Mouse (Mus musculus) heart, adult 2 months (tissue): ENCODE data around the gene Ccdc34. TPM values are rescaled to one million over a fixed set of nuclear protein-coding genes. Genes with fewer than 3 reads are reported as not detected.

Experiments
- DNase-seq, 2 experiments: peaks; one replicate each; pipeline ENCODE4 v3.0.0; 2021
- H3K27ac ChIP-seq: fragments of 200-600 bp; 2 replicates; pipeline ENCODE4 v1.8.1; 2022
- H3K27me3 ChIP-seq: fragments of 200-500 bp; 2 replicates; pipeline ENCODE4 v1.6.1; 2012; ENCODE audit warnings: mild to moderate bottlenecking, low read length, inconsistent platforms, mixed read lengths; ENCODE audit not compliant: control insufficient read depth, insufficient read depth
- H3K36me3 ChIP-seq: fragments of 200-500 bp; 2 replicates; pipeline ENCODE4 v1.6.1; 2012; ENCODE audit warnings: low read length, inconsistent platforms; ENCODE audit not compliant: control insufficient read depth, insufficient read depth
- H3K4me1 ChIP-seq: fragments of 200-500 bp; 2 replicates; pipeline ENCODE4 v1.6.1; 2011; ENCODE audit warnings: low read length; ENCODE audit not compliant: control insufficient read depth, insufficient read depth
- H3K4me3 ChIP-seq: fragments of 200-600 bp; 2 replicates; pipeline ENCODE4 v1.8.1; 2022
- H3K79me2 ChIP-seq: fragments of 200-500 bp; replicated peaks from 2 replicates; pipeline ENCODE4 v1.6.1; 2012; ENCODE audit warnings: mild to moderate bottlenecking, inconsistent platforms, low read length, moderate library complexity, mixed read lengths; ENCODE audit not compliant: control insufficient read depth, insufficient read depth
- H3K9ac ChIP-seq: fragments of 200-500 bp; 2 replicates; pipeline ENCODE4 v1.6.1; 2012; ENCODE audit warnings: low read depth, mild to moderate bottlenecking, control low read depth, inconsistent platforms, low read length, mixed read lengths
- CTCF ChIP-seq: fragments of 200-600 bp; IDR thresholded peaks from 2 replicates; pipeline ENCODE4 v1.8.1; 2022; ENCODE audit warnings: antibody characterized with exemption, mild to moderate bottlenecking, moderate library complexity
- EP300 ChIP-seq: fragments of 200-500 bp; IDR thresholded peaks from 2 replicates; pipeline ENCODE4 v1.6.1; 2011; ENCODE audit warnings: low read depth, low read length, control low read depth; ENCODE audit not compliant: insufficient read depth
- POLR2A ChIP-seq: fragments of 200-500 bp; IDR thresholded peaks from 2 replicates; pipeline ENCODE4 v1.6.1; 2011; ENCODE audit warnings: mild to moderate bottlenecking, low read depth, low read length, control low read depth; ENCODE audit not compliant: insufficient read depth
- WGBS: fragments of 180-500 bp; shearing (Covaris S2); methylation state at CpG from one replicate; pipeline ENCODE4 v1.1.7; 2018; 5-methylcytosine and 5-hydroxymethylcytosine counted together
- intact Hi-C: fragments of 180-260 bp; cut with DNase I; formaldehyde crosslinking; loops from one replicate; pipeline ENCODE4 v1.15.1; 2025
- polyA plus RNA-seq: library from polyadenylated mRNA; depleted of rRNA; stranded (reverse); fragments of >200 nt; gene quantifications from 2 replicates; pipeline ENCODE4 v1.2.3, GENCODE M21; 2012
- total RNA-seq, 2 experiments: library from RNA; stranded (reverse); gene quantifications; 2 replicates each; pipeline ENCODE4 v1.2.3; 2021

The Ccdc34 gene
- total and polyA plus RNA-seq, 3 experiments: 1.8 to 4.6 (median 4.1) TPM

- TF ChIP-seq CTCF: no peak
- TF ChIP-seq POLR2A: no peak
- Histone ChIP-seq H3K4me1 (no peaks in the 10 kb centered on the region), H3K27ac (no peak overlapping the region), H3K9ac (no peak overlapping the region), H3K79me2 (no peaks in the 10 kb centered on the region), H3K4me3 (no peak overlapping the region), H3K36me3 (no peaks in the 10 kb centered on the region), H3K27me3 (no peaks in the 10 kb centered on the region)
- DNase-seq: no peak
- 76% methylated on average over 3 of the region's 3 CpGs for WGBS
- intact Hi-C loops: no loop called here
Observed at GRCm38 (mm10) chr2:110114133-110114532, 96.5 kb downstream of the Ccdc34 start.

- no peak for TF ChIP-seq CTCF
- TF ChIP-seq POLR2A: no peak
- no peak for TF ChIP-seq EP300
Observed at GRCm38 (mm10) chr2:110129396-110129795, 111.8 kb downstream of the Ccdc34 start.

GRCm38 (mm10) chr2:110131573-110131972 lies 114.0 kb downstream of the Ccdc34 start:
- no peaks in the 10 kb centered on the region for H3K79me2 ChIP-seq
- no peak overlapping the region for H3K27ac ChIP-seq
- H3K27me3 ChIP-seq: no peaks in the 10 kb centered on the region
- WGBS: 44% methylated on average over 2 of the region's 2 CpGs
- no peak overlapping the region for H3K9ac ChIP-seq
- no peak for DNase-seq
- H3K4me3 ChIP-seq: no peak overlapping the region
- intact Hi-C loops: no loop called here
- H3K4me1 ChIP-seq: no peaks in the 10 kb centered on the region
- TF ChIP-seq CTCF (no peak), POLR2A (no peak), EP300 (no peak)
- no peaks in the 10 kb centered on the region for H3K36me3 ChIP-seq

More at GRCm38 (mm10) chr2:110129396-110129795, 111.8 kb downstream of the Ccdc34 start:
- intact Hi-C loops: no loop called here
- WGBS: 69% methylated on average over 2 of the region's 2 CpGs
- Histone ChIP-seq H3K27ac (no peak overlapping the region), H3K9ac (no peak overlapping the region), H3K79me2 (no peaks in the 10 kb centered on the region), H3K27me3 (no peaks in the 10 kb centered on the region), H3K4me3 (no peak overlapping the region), H3K36me3 (no peaks in the 10 kb centered on the region), H3K4me1 (no peaks in the 10 kb centered on the region)
- no peak for DNase-seq

- Histone ChIP-seq H3K36me3 (no peaks in the 10 kb centered on the region), H3K4me1 (no peaks in the 10 kb centered on the region), H3K4me3 (no peak overlapping the region), H3K27me3 (no peaks in the 10 kb centered on the region), H3K27ac (no peak overlapping the region), H3K79me2 (no peaks in the 10 kb centered on the region), H3K9ac (no peak overlapping the region)
- no peak for DNase-seq
- TF ChIP-seq CTCF (no peak), EP300 (no peak), POLR2A (no peak)
- intact Hi-C loops: no loop called here
- WGBS: 70% methylated on average over 3 of the region's 3 CpGs
Observed at GRCm38 (mm10) chr2:110133356-110134115, 115.9 kb downstream of the Ccdc34 start.

- intact Hi-C loops: no loop called here
- 76% methylated on average over 2 of the region's 2 CpGs for WGBS
- no peak for DNase-seq
- Histone ChIP-seq H3K9ac (no peak overlapping the region), H3K27me3 (no peaks in the 10 kb centered on the region), H3K4me3 (no peak overlapping the region), H3K4me1 (no peaks in the 10 kb centered on the region), H3K27ac (no peak overlapping the region), H3K79me2 (no peaks in the 10 kb centered on the region), H3K36me3 (no peaks in the 10 kb centered on the region)
- TF ChIP-seq CTCF (no peak), EP300 (no peak), POLR2A (no peak)
Observed at GRCm38 (mm10) chr2:110134765-110135594, 117.4 kb downstream of the Ccdc34 start.

GRCm38 (mm10) chr2:110137291-110137690 lies 119.7 kb downstream of the Ccdc34 start:
- H3K27ac ChIP-seq: no peak overlapping the region
- intact Hi-C loops: no loop called here
- no peak overlapping the region for H3K9ac ChIP-seq
- no peaks in the 10 kb centered on the region for H3K36me3 ChIP-seq
- WGBS: 79% methylated on average over 1 of the region's 1 CpGs
- no peaks in the 10 kb centered on the region for H3K79me2 ChIP-seq
- DNase-seq: no peak
- H3K27me3 ChIP-seq: no peaks in the 10 kb centered on the region
- no peaks in the 10 kb centered on the region for H3K4me1 ChIP-seq
- no peak for TF ChIP-seq CTCF
- no peak for TF ChIP-seq EP300
- TF ChIP-seq POLR2A: no peak
- H3K4me3 ChIP-seq: no peak overlapping the region
